Mouse (Mus musculus): Measurements from ENCODE around the gene Gm37240.
A peak's percentile ranks its signal among the peaks of the same experiment; 100 is the strongest.

Gm37240 gene

GRCm38 (mm10) chr3:85398483-85398835 lies 488.9 kb downstream of the Gm37240 start:
- DNase-seq (ENCODE audit: low read depth, low spot score) = no peak

- no peak for DNase-seq (ENCODE audit: low read depth, low spot score)
Observed at GRCm38 (mm10) chr3:85397816-85398482, 489.4 kb downstream of the Gm37240 start.

- no peak for DNase-seq (ENCODE audit: low read depth, low spot score)
Observed at GRCm38 (mm10) chr3:85393395-85393794, 493.9 kb downstream of the Gm37240 start.

GRCm38 (mm10) chr3:85391756-85392155 lies 495.6 kb downstream of the Gm37240 start:
- no peak for DNase-seq (ENCODE audit: low read depth, low spot score)

- no peak for DNase-seq (ENCODE audit: low read depth, low spot score)
Observed at GRCm38 (mm10) chr3:85391111-85391510, 496.2 kb downstream of the Gm37240 start.

- DNase-seq (ENCODE audit: low read depth, low spot score) = no peak
Observed at GRCm38 (mm10) chr3:85385371-85385770, 501.9 kb downstream of the Gm37240 start.

- peak; percentile 67 for DNase-seq (ENCODE audit: low read depth, low spot score)
Observed at GRCm38 (mm10) chr3:85383330-85383729, 504.0 kb downstream of the Gm37240 start.

- no peak for DNase-seq (ENCODE audit: low read depth, low spot score)
Observed at GRCm38 (mm10) chr3:85378703-85379395, 508.5 kb downstream of the Gm37240 start.

GRCm38 (mm10) chr3:85377946-85378702 lies 509.2 kb downstream of the Gm37240 start:
- DNase-seq (ENCODE audit: low read depth, low spot score) = peak; percentile 71

- DNase-seq (ENCODE audit: low read depth, low spot score) = no peak
Observed at GRCm38 (mm10) chr3:85377505-85377904, 509.8 kb downstream of the Gm37240 start.

GRCm38 (mm10) chr3:85376541-85376940 lies 510.8 kb downstream of the Gm37240 start:
- DNase-seq (ENCODE audit: low read depth, low spot score) = peak; percentile 57

GRCm38 (mm10) chr3:85373039-85373438 lies 514.3 kb downstream of the Gm37240 start:
- DNase-seq (ENCODE audit: low read depth, low spot score) = peak; percentile 79

GRCm38 (mm10) chr3:85369847-85370246 lies 517.5 kb downstream of the Gm37240 start:
- no peak for DNase-seq (ENCODE audit: low read depth, low spot score)

GRCm38 (mm10) chr3:85369157-85369556 lies 518.2 kb downstream of the Gm37240 start:
- no peak for DNase-seq (ENCODE audit: low read depth, low spot score)

GRCm38 (mm10) chr3:85368354-85369120 lies 518.8 kb downstream of the Gm37240 start:
- DNase-seq (ENCODE audit: low read depth, low spot score) = peak; percentile 73

GRCm38 (mm10) chr3:85364591-85365343 lies 522.6 kb downstream of the Gm37240 start:
- DNase-seq (ENCODE audit: low read depth, low spot score) = no peak

GRCm38 (mm10) chr3:85362883-85363282 lies 524.4 kb downstream of the Gm37240 start:
- no peak for DNase-seq (ENCODE audit: low read depth, low spot score)

- DNase-seq (ENCODE audit: low read depth, low spot score) = no peak
Observed at GRCm38 (mm10) chr3:85356373-85356772, 530.9 kb downstream of the Gm37240 start.

GRCm38 (mm10) chr3:85348021-85348420 lies 539.3 kb downstream of the Gm37240 start:
- no peak for DNase-seq (ENCODE audit: low read depth, low spot score)

GRCm38 (mm10) chr3:85341103-85341860 lies 546.0 kb downstream of the Gm37240 start:
- DNase-seq (ENCODE audit: low read depth, low spot score) = peak; percentile 23
